Mouse (Mus musculus) stomach, embryonic 15.5 days (tissue): Measurements from ENCODE around the gene Frem1. TPM values are rescaled to one million over a fixed set of nuclear protein-coding genes. Genes with fewer than 3 reads are reported as not detected.

Experiments used
- ATAC-seq: fragments of 200-750 bp; cut with Nextera tagmentation; 2 replicates; pipeline ENCODE4 v1.8.0; 2017; ENCODE audit warnings: low read depth, moderate number of reproducible peaks, moderate TSS enrichment; ENCODE audit not compliant: insufficient read depth, low FRiP score
- H3K27ac ChIP-seq: fragments of 300-500 bp; sonication (generic); 2 replicates; pipeline ENCODE4 v1.5.1; 2015; ENCODE audit warnings: mild to moderate bottlenecking, inconsistent platforms
- H3K27me3 ChIP-seq: fragments of 300-500 bp; sonication (generic); replicated peaks from 2 replicates; pipeline ENCODE4 v1.6.1; 2015; ENCODE audit warnings: inconsistent platforms
- H3K36me3 ChIP-seq: fragments of 300-500 bp; sonication (generic); 2 replicates; pipeline ENCODE4 v1.6.1; 2015; ENCODE audit warnings: inconsistent platforms
- H3K4me1 ChIP-seq: fragments of 300-500 bp; sonication (generic); 2 replicates; pipeline ENCODE4 v1.6.1; 2015; ENCODE audit warnings: inconsistent platforms
- H3K4me2 ChIP-seq: fragments of 300-500 bp; sonication (generic); 2 replicates; pipeline ENCODE4 v1.6.1; 2015; ENCODE audit warnings: mild to moderate bottlenecking, inconsistent platforms
- H3K4me3 ChIP-seq: fragments of 300-500 bp; sonication (generic); replicated peaks from 2 replicates; pipeline ENCODE4 v1.5.1; 2015; ENCODE audit warnings: inconsistent platforms
- H3K9ac ChIP-seq: fragments of 300-500 bp; sonication (generic); 2 replicates; pipeline ENCODE4 v1.6.1; 2015; ENCODE audit warnings: inconsistent platforms
- H3K9me3 ChIP-seq: fragments of 300-500 bp; sonication (generic); 2 replicates; pipeline ENCODE4 v1.6.1; 2016; ENCODE audit warnings: inconsistent platforms
- WGBS: fragments of 180-500 bp; shearing (Covaris S2); methylation state at CpG from one replicate; pipeline ENCODE4 v1.1.7; 2015; 5-methylcytosine and 5-hydroxymethylcytosine counted together
- polyA plus RNA-seq: library from polyadenylated mRNA; unstranded; fragments of >200 nt; fragmentation: Nextera tagmentation; extraction: Ambion mirVana; gene quantifications from 2 replicates; pipeline ENCODE4 v1.2.1, GENCODE M21; 2015

Frem1 gene
- polyA plus RNA-seq, 1 experiment from 2014 or later, result 10.7 TPM

DNA sequence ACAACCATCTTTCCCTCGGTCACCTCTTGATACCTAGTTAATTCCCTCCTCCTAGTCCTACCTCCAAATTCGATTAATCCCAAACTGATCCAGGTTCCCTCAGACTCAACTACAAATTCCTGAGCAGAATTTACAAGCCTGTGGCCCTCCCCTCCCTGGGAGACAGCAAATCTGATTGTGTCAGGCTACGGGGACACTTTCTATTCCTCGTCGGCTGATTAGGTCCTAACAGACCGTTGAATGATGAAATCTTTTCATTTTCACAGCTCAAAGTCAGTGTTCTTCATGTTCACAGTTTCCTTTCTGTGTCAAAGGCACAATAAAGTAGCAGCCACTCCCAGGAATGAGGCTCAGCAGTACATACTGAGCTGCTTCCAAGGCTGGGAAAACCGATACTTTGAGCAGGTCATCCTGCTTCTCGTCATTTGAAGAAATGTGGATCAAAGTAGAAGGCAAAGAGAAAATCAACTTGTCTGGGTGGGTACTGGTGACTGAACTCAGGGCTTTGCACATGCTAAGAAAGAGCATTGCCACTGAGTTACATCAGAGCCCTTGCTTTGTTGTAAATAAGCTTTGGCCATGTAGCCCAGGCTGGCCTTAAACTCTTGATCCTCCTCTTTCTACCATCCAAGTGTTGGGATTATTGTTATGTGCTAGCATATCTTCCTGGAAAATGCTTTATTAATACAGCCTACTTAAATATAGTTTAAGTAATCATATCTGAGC is 187.0 kb downstream of the Frem1 start:
- Histone ChIP-seq H3K9ac (no peak overlapping the region), H3K4me2 (no peak overlapping the region), H3K4me1 (no peaks in the 10 kb centered on the region), H3K36me3 (no peaks in the 10 kb centered on the region), H3K27me3 (no peaks in the 10 kb centered on the region), H3K27ac (no peak overlapping the region), H3K4me3 (no peak overlapping the region), H3K9me3 (no peaks in the 10 kb centered on the region)
- 85% methylated on average over 8 of the region's 8 CpGs for WGBS
- ATAC-seq, result no peak

DNA sequence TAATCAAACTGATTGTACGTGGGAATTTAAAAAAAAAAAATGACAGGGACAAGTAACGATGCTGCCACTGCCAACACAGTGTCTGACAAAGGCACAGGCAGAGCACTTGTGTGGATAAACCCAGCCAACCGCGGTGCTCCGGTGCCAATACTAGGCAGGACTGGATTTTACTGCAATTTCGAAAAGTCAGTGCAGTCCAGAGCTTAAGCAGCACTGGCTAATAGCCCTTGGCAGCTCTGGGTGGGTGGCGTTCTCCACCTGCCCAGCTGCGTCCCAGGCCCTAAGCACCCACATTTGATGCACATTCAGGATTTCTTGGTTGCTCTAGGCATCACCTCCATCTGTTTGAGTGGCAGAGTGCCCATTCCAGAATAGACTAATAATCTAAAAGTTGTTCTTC is 188.8 kb downstream of the Frem1 start:
- no peaks in the 10 kb centered on the region for H3K36me3 ChIP-seq
- 90% methylated on average over 8 of the region's 8 CpGs for WGBS
- ATAC-seq, result no peak
- no peak overlapping the region for H3K4me3 ChIP-seq
- no peak overlapping the region for H3K9ac ChIP-seq
- no peaks in the 10 kb centered on the region for H3K27me3 ChIP-seq
- no peak overlapping the region for H3K27ac ChIP-seq
- H3K4me1 ChIP-seq, result peaks cover 3% of the 10 kb centered on the region; the same call in 1 of the 2 replicates
- H3K4me2 ChIP-seq, result no peak overlapping the region
- H3K9me3 ChIP-seq, result no peaks in the 10 kb centered on the region

DNA sequence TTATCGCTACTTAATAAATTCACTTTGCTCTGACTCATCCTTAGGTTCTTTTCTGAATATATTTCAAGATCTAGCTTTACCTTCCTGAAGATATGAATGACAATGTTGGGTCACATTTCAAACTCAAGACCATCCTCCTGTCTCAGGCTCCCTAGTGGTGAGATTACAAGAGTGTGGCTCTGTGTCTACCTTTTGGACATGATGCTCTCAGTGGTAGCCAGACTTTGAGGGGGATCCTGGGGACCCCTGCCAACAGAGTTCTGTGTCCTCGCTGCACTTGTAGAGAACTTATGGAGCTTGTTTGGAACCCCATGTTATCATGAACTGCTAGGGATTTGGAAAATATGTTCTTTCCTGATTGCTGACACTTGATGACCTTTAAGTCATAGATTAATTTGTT is 190.7 kb downstream of the Frem1 start:
- H3K4me3 ChIP-seq, result no peak overlapping the region
- H3K27ac ChIP-seq, result no peak overlapping the region
- no peaks in the 10 kb centered on the region for H3K27me3 ChIP-seq
- no peak overlapping the region for H3K9ac ChIP-seq
- ATAC-seq, result no peak
- WGBS, result 92% methylated on average over 2 of the region's 2 CpGs
- H3K36me3 ChIP-seq, result no peaks in the 10 kb centered on the region
- no peak overlapping the region for H3K4me2 ChIP-seq
- H3K9me3 ChIP-seq, result no peaks in the 10 kb centered on the region
- H3K4me1 ChIP-seq, result peaks cover 3% of the 10 kb centered on the region; the same call in 1 of the 2 replicates

DNA sequence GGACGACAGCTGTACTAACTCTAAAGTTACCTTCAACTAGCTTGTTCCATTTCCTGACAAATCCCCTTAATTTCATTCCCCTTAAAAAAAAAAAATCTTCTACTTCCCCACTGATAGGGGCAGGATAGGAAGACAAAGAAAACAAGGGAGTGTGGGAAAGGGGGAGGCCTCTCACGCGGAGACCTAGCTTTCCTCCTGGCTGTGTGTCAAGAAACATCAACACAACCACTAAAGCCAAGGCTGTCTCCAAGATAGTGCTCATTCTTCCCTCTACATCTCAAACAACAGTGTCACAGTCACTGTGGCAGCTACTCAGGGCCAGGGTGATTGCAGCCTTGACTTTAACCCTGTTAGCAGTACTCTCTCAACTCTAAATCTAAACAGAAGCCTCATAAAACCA is 191.6 kb downstream of the Frem1 start:
- no peak overlapping the region; the same call in 1 of the 2 replicates for H3K27ac ChIP-seq
- 41% methylated on average over 3 of the region's 3 CpGs for WGBS
- no peak overlapping the region for H3K4me2 ChIP-seq
- peaks cover 3% of the 10 kb centered on the region; the same call in 1 of the 2 replicates for H3K4me1 ChIP-seq
- no peak overlapping the region for H3K9ac ChIP-seq
- no peak overlapping the region for H3K4me3 ChIP-seq
- no peak for ATAC-seq
- H3K9me3 ChIP-seq, result no peaks in the 10 kb centered on the region
- no peaks in the 10 kb centered on the region for H3K27me3 ChIP-seq
- no peaks in the 10 kb centered on the region for H3K36me3 ChIP-seq

DNA sequence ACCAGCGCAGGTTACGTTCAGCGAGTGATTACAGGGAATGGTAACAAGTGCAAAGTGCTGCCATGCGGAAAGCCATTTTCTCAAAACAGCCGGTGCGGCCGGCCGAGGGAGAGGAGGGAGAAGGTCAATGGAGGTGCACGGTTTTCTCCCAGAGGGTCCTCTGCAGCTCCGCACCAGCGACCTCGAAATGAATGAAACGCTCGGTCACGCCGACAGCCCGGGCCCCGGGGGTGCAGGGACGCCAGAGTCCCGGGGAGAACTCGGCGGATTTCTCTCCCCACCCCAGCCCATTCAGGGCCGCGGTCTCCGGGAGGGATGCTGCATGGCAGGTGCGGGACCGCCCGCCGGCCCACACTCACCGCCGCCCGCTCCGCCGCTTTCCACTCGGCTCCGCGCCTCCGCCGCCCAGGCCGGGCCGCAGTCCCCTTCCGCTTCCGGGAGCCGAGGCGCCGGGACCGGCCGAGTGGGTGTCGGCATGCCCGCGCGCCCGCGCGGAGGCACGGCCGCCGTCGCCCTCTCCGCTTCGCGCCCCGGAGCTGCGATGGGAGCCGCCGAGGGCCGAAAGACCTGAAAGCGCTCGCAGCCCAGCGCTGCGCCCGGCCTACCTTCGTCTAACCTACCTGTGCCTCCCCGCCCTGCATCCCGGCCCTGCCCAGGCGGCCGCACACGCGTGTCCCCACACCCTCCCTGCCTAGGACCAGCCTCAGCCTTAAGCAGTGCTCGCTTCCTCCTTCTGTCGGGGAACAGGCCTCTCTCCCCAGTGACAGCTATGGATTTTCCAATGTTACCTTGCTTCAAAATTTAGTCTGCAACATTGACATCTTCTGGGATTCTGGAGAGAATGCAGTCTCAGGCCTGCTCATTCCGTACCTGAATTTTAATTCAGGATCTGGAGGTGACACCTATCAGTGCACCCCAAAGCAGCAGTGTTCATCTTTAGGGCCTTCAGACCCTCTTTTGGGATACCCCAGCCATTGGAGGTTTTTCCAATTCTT is 192.7 kb downstream of the Frem1 start, which contains the start of gene Zdhhc21:
TSS of gene Zdhhc21 (minus strand) at position 828 of the 995 bp plus-strand sequence.
- H3K36me3 ChIP-seq, result no peaks in the 10 kb centered on the region
- H3K27ac ChIP-seq, result peak within 1 kb of the TSS; percentile 80
- WGBS, result 1% methylated on average over 82 of the region's 82 CpGs
- peaks cover 3% of the 10 kb centered on the region; the same call in 1 of the 2 replicates for H3K4me1 ChIP-seq
- no peaks in the 10 kb centered on the region for H3K27me3 ChIP-seq
- peak within 1 kb of the TSS; percentile 83 for H3K9ac ChIP-seq
- H3K4me3 ChIP-seq, result peak within 1 kb of the TSS; percentile 87
- no peaks in the 10 kb centered on the region for H3K9me3 ChIP-seq
- peak within 1 kb of the TSS; percentile 61 for H3K4me2 ChIP-seq
- ATAC-seq, result peak; percentile 94

DNA sequence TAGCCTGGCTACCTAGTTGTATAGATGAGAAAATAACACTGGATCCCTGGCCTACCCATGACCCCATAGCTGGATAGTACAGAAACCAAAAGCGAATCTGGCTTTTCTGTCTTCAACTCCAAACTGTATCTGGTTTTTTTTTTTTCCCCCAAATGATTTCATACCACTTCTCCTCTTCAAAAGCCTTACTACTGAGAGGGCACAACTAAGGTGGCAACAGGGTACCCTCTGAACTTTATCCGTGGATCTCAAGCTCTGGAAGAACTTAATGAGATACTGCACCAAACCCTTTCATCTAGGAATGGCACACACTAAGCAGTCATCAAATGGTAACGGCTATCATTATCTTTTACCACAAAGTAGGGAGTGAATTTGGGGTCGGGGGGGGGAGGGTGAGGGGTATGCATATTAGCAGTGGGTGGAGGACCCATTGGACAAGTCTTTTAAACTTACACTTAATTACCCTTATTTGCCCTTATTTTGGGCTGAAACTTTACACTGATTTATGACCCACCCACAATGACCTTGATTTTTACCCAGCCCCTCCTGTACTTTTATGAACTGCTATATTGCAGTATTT is 193.6 kb downstream of the Frem1 start:
- peaks cover 3% of the 10 kb centered on the region; the same call in 1 of the 2 replicates for H3K4me1 ChIP-seq
- no peaks in the 10 kb centered on the region for H3K27me3 ChIP-seq
- 24% methylated on average over 4 of the region's 4 CpGs for WGBS
- peak overlapping the region; percentile 80 for H3K27ac ChIP-seq
- peak overlapping the region; percentile 87 for H3K4me3 ChIP-seq
- H3K4me2 ChIP-seq, result peak overlapping the region; percentile 61
- H3K9ac ChIP-seq, result peak overlapping the region; percentile 83
- no peaks in the 10 kb centered on the region for H3K36me3 ChIP-seq
- no peak for ATAC-seq
- no peaks in the 10 kb centered on the region for H3K9me3 ChIP-seq

DNA sequence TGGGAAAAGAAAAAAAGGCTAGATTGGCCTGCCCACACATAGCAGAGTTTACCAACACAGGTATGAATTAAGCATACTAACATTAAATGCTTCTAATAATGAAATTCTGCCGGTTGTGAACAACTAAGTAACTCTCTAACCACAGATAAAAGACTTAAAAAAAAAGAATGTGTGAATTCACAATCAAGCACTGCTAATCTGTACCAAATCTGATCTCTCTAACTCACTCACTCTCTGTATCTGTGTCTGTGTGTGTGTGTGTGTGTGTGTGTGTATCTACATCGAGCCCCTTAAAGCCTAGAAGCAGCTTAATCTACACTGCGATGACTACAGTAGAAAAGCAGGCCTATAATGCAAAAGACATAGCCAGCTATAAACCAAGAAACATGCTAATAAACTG is 195.2 kb downstream of the Frem1 start:
- ATAC-seq, result no peak
- Histone ChIP-seq H3K9me3 (no peaks in the 10 kb centered on the region), H3K4me3 (no peak overlapping the region), H3K36me3 (no peaks in the 10 kb centered on the region), H3K4me1 (peaks cover 3% of the 10 kb centered on the region; the same call in 1 of the 2 replicates), H3K27ac (no peak overlapping the region), H3K4me2 (no peak overlapping the region), H3K9ac (no peak overlapping the region), H3K27me3 (no peaks in the 10 kb centered on the region)
- WGBS, result 84% methylated on average over 3 of the region's 3 CpGs

DNA sequence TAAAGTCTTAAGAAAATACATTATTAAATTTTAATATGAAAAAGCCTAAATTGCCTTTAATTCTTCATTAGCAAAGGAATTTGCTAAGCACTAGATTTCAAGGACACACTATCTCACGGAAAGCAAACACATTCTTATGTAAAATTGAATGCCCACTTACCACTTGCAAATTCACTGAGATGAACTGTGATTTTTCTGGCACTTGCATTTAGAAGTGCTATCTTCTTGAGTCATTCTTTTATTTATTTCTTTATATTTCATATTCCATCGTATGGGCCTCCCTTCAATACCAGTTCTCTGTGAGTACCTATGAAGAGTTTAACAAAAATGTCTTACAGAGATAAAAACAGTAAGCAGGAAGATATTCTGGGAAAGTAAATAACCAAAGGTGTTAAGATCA is 198.3 kb downstream of the Frem1 start:
- WGBS, result 75% methylated on average over 2 of the region's 2 CpGs
- no peaks in the 10 kb centered on the region for H3K27me3 ChIP-seq
- no peak overlapping the region for H3K27ac ChIP-seq
- H3K4me3 ChIP-seq, result no peak overlapping the region
- H3K9ac ChIP-seq, result no peak overlapping the region
- H3K4me2 ChIP-seq, result no peak overlapping the region
- H3K9me3 ChIP-seq, result no peaks in the 10 kb centered on the region
- no peak for ATAC-seq
- H3K36me3 ChIP-seq, result no peaks in the 10 kb centered on the region
- H3K4me1 ChIP-seq, result no peaks in the 10 kb centered on the region

DNA sequence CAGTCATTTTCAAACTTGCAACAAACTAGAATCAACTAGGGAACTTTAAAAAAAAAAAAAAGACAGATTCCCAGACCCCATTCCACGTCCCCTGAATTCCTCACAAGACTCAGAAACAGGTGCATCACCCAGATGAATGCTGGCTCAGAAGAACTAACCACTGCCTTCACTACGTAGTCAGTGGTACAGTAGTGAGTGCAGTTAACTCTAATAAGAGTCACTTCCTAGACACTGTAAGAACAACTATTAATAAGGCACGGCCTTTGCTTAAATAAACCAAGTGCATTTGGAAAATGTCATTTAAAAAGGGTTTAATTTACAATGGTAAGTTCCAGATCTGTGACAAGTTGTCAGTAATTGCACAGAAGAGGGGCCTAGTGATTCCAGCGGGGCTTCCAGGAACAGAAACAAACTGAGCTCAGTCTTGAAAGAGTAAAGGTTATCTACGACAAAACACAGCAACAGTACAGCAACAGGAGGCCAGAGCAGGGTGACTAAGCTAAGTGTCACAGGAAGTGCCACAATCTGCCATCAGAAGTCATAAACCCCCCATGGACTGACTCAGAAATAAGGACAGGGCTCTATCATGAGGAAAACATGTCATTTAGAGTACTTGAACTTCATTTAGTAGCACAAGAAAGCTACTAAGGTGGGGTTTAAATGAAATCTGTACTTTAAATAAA is 203.4 kb downstream of the Frem1 start:
- Histone ChIP-seq H3K27ac (no peak overlapping the region), H3K36me3 (0 out of 2 replicates have a peak, but pooled peaks cover 3% of the 10 kb centered on the region), H3K27me3 (no peaks in the 10 kb centered on the region), H3K4me2 (no peak overlapping the region), H3K9ac (no peak overlapping the region), H3K4me1 (no peaks in the 10 kb centered on the region), H3K9me3 (no peaks in the 10 kb centered on the region), H3K4me3 (no peak overlapping the region)
- WGBS, result 51% methylated on average over 5 of the region's 5 CpGs
- no peak for ATAC-seq
